28 mouse cellular contexts compared by ENCODE assay signal in the genomic region with DNA sequence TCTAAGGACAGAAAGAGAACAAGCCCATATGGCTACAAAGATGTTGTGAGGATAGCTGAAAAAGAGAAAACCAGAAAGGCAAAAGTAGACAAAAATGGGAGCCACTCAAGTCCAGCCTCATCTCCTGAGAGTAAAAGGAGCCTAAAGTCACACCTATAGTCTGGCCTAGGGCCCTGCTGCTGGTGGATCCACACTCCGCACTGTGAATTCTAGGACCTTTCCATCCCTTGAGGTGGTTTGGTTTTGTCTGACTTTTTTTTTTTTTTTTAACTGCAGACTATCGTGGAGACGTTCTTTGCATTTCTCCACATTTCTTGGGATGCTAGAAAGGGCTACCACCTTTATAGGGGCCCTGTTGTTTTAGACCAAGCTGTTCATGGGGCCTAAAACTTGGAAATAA.
"Had no signal": no experiment of that assay in that cellular context is flagged by ENCODE, and none has a peak within 500 bp of the region (broad histone marks: within the 10 kb centered on the region; RNA-seq: fewer than 3 reads in every experiment).

No protein-coding gene starts in this region.

- H3K4me3 ChIP-seq: embryonic facial prominence, embryonic 10.5 days; embryonic facial prominence, embryonic 12.5 days; embryonic facial prominence, embryonic 13.5 days; embryonic facial prominence, embryonic 15.5 days; erythroblast, embryonic 14.5 days; forebrain, embryonic 10.5 days; forebrain, embryonic 12.5 days; forebrain, embryonic 13.5 days; forebrain, embryonic 15.5 days; gastrocnemius, adult 2 months had no signal

- H3K4me2 ChIP-seq: embryonic facial prominence, embryonic 12.5 days; embryonic facial prominence, embryonic 13.5 days; embryonic facial prominence, embryonic 15.5 days; forebrain, embryonic 12.5 days; forebrain, embryonic 13.5 days; forebrain, embryonic 15.5 days had no signal

- H3K9me3 ChIP-seq: embryonic facial prominence, embryonic 10.5 days; embryonic facial prominence, embryonic 12.5 days; embryonic facial prominence, embryonic 13.5 days; embryonic facial prominence, embryonic 15.5 days; forebrain, embryonic 12.5 days; forebrain, embryonic 13.5 days; forebrain, embryonic 15.5 days had no signal

- H3K27ac ChIP-seq: embryonic facial prominence, embryonic 10.5 days; embryonic facial prominence, embryonic 12.5 days; embryonic facial prominence, embryonic 13.5 days; embryonic facial prominence, embryonic 15.5 days; forebrain, embryonic 10.5 days; forebrain, embryonic 12.5 days; forebrain, embryonic 13.5 days; forebrain, embryonic 15.5 days; gastrocnemius, adult 2 months had no signal

- H3K4me1 ChIP-seq: embryonic facial prominence, embryonic 10.5 days; embryonic facial prominence, embryonic 12.5 days; embryonic facial prominence, embryonic 13.5 days; embryonic facial prominence, embryonic 15.5 days; forebrain, embryonic 10.5 days; forebrain, embryonic 12.5 days; forebrain, embryonic 13.5 days; forebrain, embryonic 15.5 days had no signal

- ATAC-seq: forebrain, embryonic 13.5 days; forebrain, embryonic 14.5 days; forebrain, embryonic 15.5 days; forebrain, embryonic 16.5 days; forebrain, postnatal 0 days had no signal

- DNase-seq: cerebellum, adult 18-20 months; cerebellum, adult 2 months; cerebellum, adult 8-10 months; cerebellum, adult 9-10 months; cerebellum, adult 9-11 months; cerebellum, postnatal 10 days; cerebellum, postnatal 14 days; cerebellum, postnatal 25 days; cerebellum, postnatal 36 days; embryo, embryonic 11 days; forebrain, postnatal 0 days; gastrocnemius, adult 2 months; gastrocnemius, postnatal 10 days; gastrocnemius, postnatal 14 days; gastrocnemius, postnatal 25 days; gastrocnemius, postnatal 36 days; heart, adult 18-20 months had no signal

- H3K27me3 ChIP-seq: embryonic facial prominence, embryonic 12.5 days; embryonic facial prominence, embryonic 13.5 days; embryonic facial prominence, embryonic 15.5 days; forebrain, embryonic 12.5 days; forebrain, embryonic 13.5 days; forebrain, embryonic 15.5 days had no signal

- H3K9ac ChIP-seq: embryonic facial prominence, embryonic 12.5 days; embryonic facial prominence, embryonic 13.5 days; embryonic facial prominence, embryonic 15.5 days; forebrain, embryonic 12.5 days; forebrain, embryonic 13.5 days; forebrain, embryonic 15.5 days; forebrain, postnatal 0 days had no signal
